Mouse (Mus musculus) ES-E14 (cell line): Measurements from ENCODE around the gene Tnfrsf13c. TPM values are rescaled to one million over a fixed set of nuclear protein-coding genes. Genes with fewer than 3 reads are reported as not detected.

ENCODE experiments used
- DNase-seq: peaks from one replicate; pipeline ENCODE4 v3.0.0-alpha.2; 2013; ENCODE audit warnings: low read depth, low spot score
- H3K27ac ChIP-seq: 2 replicates; pipeline ENCODE4 v1.5.1; 2012; ENCODE audit warnings: low read depth, mild to moderate bottlenecking, low read length, moderate library complexity, mixed read lengths; ENCODE audit not compliant: poor library complexity, insufficient read depth, severe bottlenecking
- H3K36me3 ChIP-seq: 2 replicates; pipeline ENCODE4 v1.6.1; 2012; ENCODE audit warnings: mild to moderate bottlenecking, low read length, moderate library complexity, mixed read lengths; ENCODE audit not compliant: control insufficient read depth, poor library complexity, insufficient read depth, severe bottlenecking
- H3K4me1 ChIP-seq, 2 experiments: fragments of 150-350 bp in 1 of 2; sonication (generic) in 1 of 2; 2 replicates each; pipeline ENCODE4 v1.6.1; 2012; ENCODE audit warnings: low read length in 2 of 2, mild to moderate bottlenecking in 1 of 2, mixed read lengths in 1 of 2; ENCODE audit not compliant: control insufficient read depth in 2 of 2, insufficient read depth in 2 of 2, poor library complexity in 1 of 2
- H3K4me3 ChIP-seq, 2 experiments: fragments of 150-350 bp in 1 of 2; sonication (generic) in 1 of 2; 2 replicates each; pipeline ENCODE4 v1.5.1; 2012; ENCODE audit warnings: low read length in 2 of 2, low read depth in 1 of 2, mild to moderate bottlenecking in 1 of 2, mixed read lengths in 1 of 2; ENCODE audit not compliant: insufficient read depth in 1 of 2, poor library complexity in 1 of 2, severe bottlenecking in 1 of 2
- H3K9ac ChIP-seq: 2 replicates; pipeline ENCODE4 v1.6.1; 2012; ENCODE audit warnings: low read depth, mild to moderate bottlenecking, low read length, mixed read lengths; ENCODE audit not compliant: poor library complexity, insufficient read depth, severe bottlenecking
- H3K9me3 ChIP-seq: fragments of 150-350 bp; sonication (generic); 2 replicates; pipeline ENCODE4 v1.6.1; 2012; ENCODE audit warnings: low read depth, mild to moderate bottlenecking, low read length; ENCODE audit not compliant: control insufficient read depth, insufficient read depth
- CHD2 ChIP-seq: IDR thresholded peaks from 2 replicates; pipeline ENCODE4 v1.6.1; 2014; ENCODE audit warnings: mild to moderate bottlenecking, low read depth, low read length, inconsistent platforms
- HCFC1 ChIP-seq: IDR thresholded peaks from 2 replicates; pipeline ENCODE4 v1.6.1; 2012; ENCODE audit warnings: low read length, inconsistent platforms, borderline replicate concordance; ENCODE audit not compliant: insufficient read depth
- MAFK ChIP-seq: IDR thresholded peaks from 2 replicates; pipeline ENCODE4 v1.6.1; 2014; ENCODE audit warnings: mild to moderate bottlenecking, low read depth, low read length, inconsistent platforms; ENCODE audit not compliant: insufficient read depth
- ZC3H11A ChIP-seq: IDR thresholded peaks from 2 replicates; pipeline ENCODE4 v1.6.1; 2012; ENCODE audit warnings: low read depth, mild to moderate bottlenecking, inconsistent platforms, low read length, borderline replicate concordance
- ZNF384 ChIP-seq: IDR thresholded peaks from 2 replicates; pipeline ENCODE4 v1.6.1; 2012; ENCODE audit warnings: low read depth, low read length, inconsistent platforms
- in situ Hi-C, 2 experiments: fragments of 600-800 bp; cut with MboI; formaldehyde crosslinking; loops; one replicate each; pipeline ENCODE4 v1.15.1; 2025; ENCODE audit warnings: low sequenced_read_pairs in 2 of 2, inconsistent platforms in 1 of 2; ENCODE audit not compliant: unreplicated experiment in 2 of 2
- total RNA-seq: library from RNA; depleted of rRNA; stranded (reverse); fragments of 300-350 nt; gene quantifications from 2 replicates; pipeline ENCODE4 v1.2.3, GENCODE M21; 2012

Gene Tnfrsf13c
- total RNA-seq, 1 experiment: 2.3 TPM

GRCm38 (mm10) chr15:82213222-82213621 lies 10.9 kb downstream of the Tnfrsf13c start:
- H3K9me3 ChIP-seq: no peaks in the 10 kb centered on the region
- H3K27ac ChIP-seq: no peak overlapping the region
- no peak for DNase-seq
- H3K9ac ChIP-seq: no peak overlapping the region
- TF ChIP-seq ZNF384: no peak
- no peak for TF ChIP-seq CHD2
- no peak for TF ChIP-seq MAFK
- TF ChIP-seq HCFC1: no peak
- H3K36me3 ChIP-seq: no peaks in the 10 kb centered on the region
- peaks cover 6 to 23% of the 10 kb centered on the region in 2 experiments; a peak in 3 of 4 replicates for H3K4me1 ChIP-seq
- in situ Hi-C loops: no loop called here
- peak overlapping the region; percentile 35 to 79; a peak in 1 of 4 replicates for H3K4me3 ChIP-seq

DNA sequence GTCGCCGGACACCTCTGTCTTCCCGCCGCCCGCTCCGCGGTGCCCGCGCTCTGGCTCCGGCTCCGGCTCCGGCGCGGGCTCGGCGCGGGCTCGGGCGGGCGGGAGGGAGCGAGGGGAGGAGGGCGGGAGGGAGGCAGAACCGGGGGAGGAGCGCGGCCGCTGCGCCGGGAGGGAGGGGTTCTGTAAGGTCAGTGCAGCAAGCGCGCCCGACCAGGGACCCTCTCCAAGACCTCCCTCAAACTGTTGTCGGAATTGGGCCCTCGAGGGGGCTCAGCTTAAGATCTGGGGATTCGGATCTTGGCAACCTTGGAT lies 11.5 kb downstream of the Tnfrsf13c start, which contains the start of gene Shisa8:
TSS of gene Shisa8 (minus strand) at position 64 of the 312 bp plus-strand sequence.
- Histone ChIP-seq H3K27ac (no peak within 1 kb of the TSS), H3K36me3 (no peaks in the 10 kb centered on the region), H3K9me3 (no peaks in the 10 kb centered on the region), H3K4me3 (peak within 1 kb of the TSS; percentile 79 to 81), H3K9ac (peak within 1 kb of the TSS; percentile 80), H3K4me1 (peaks cover 6 to 27% of the 10 kb centered on the region in 2 experiments; a peak in 3 of 4 replicates)
- no peak for TF ChIP-seq ZNF384
- no peak for TF ChIP-seq ZC3H11A
- no peak for TF ChIP-seq HCFC1
- TF ChIP-seq CHD2: no peak
- no peak for TF ChIP-seq MAFK
- DNase-seq: no peak
- in situ Hi-C loops: no loop called here

DNA sequence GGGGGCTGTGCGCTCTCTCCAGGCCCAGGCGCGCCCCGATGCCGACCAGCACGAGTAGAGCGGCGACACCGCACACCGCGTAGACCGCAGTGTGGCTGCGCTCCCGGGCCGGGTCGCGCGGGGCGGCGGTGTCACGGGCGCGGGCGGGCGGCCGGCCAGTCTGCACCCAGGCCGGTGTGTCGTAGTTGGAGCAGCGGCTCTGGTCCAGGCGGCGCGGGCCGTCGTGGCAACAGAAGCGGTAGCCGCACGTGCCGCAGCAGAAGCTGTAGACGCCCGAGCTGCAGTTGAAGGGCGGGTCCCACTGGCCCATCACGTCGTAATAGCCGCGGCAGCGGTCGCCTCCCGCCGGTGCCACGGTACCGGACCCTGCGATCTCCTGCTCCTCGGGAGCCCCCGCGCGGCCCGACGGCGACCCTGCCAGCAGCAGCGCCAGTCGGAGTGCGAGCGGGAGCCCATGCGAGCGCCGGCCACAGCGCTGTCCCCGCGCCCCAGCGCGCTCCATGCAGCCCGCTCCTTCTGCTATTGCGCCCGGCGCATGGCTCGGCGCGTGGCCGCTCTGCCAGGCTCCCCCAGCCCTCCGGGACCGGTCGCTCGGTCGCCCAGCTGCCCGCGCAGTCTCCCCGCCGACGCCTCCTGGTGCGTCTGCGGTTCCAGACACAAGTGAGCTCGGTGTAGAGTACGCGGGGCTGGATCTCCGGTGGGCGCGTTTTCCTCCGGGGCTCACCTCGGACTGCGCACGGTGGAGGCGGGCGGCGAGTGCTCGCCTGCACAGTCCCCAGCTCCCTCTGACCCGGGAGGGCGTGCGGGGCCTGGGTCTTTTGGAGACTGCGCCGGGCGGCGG lies 12.0 kb downstream of the Tnfrsf13c start:
- peak overlapping the region; percentile 80 for H3K9ac ChIP-seq
- TF ChIP-seq ZC3H11A: no peak
- peak overlapping the region; percentile 79 to 81 for H3K4me3 ChIP-seq
- H3K4me1 ChIP-seq: peaks cover 6 to 29% of the 10 kb centered on the region in 2 experiments; a peak in 3 of 4 replicates
- DNase-seq: no peak
- no peaks in the 10 kb centered on the region for H3K9me3 ChIP-seq
- no peak overlapping the region for H3K27ac ChIP-seq
- H3K36me3 ChIP-seq: no peaks in the 10 kb centered on the region
- in situ Hi-C loops: no loop called here

DNA sequence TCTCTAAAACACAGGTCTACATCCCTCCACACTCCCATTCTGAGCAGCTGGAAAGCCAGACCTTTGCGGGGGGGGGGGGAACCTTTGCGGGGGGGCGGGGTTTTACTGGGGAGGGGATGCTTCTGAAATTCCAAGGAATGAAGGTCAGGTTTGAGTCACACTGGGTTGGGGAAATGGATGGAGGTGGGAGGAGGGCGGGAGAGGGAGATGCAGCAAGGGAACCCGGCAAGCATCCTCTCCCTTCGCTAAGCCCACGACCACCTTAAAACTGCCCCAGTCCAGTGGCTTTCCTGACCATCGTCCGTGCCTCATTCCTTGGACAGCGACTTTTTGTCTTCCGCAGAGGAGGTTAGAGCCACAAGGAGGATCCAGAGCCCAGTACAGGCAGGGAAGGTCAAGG lies 12.9 kb downstream of the Tnfrsf13c start:
- H3K36me3 ChIP-seq: no peaks in the 10 kb centered on the region
- no peak for TF ChIP-seq ZC3H11A
- no peak for TF ChIP-seq HCFC1
- no peak for TF ChIP-seq MAFK
- TF ChIP-seq CHD2: no peak
- no peak overlapping the region for H3K27ac ChIP-seq
- H3K4me3 ChIP-seq: peak overlapping the region; percentile 79 to 81
- no peaks in the 10 kb centered on the region for H3K9me3 ChIP-seq
- in situ Hi-C loops: no loop called here
- no peak for DNase-seq
- H3K4me1 ChIP-seq: peaks cover 2 to 26% of the 10 kb centered on the region in 2 experiments; a peak in 2 of 4 replicates
- H3K9ac ChIP-seq: no peak overlapping the region

GRCm38 (mm10) chr15:82210801-82211200 lies 13.4 kb downstream of the Tnfrsf13c start:
- H3K9me3 ChIP-seq: no peaks in the 10 kb centered on the region
- DNase-seq: no peak
- H3K36me3 ChIP-seq: peaks cover 4% of the 10 kb centered on the region; the same call in 1 of the 2 replicates
- H3K4me3 ChIP-seq: no peak overlapping the region
- in situ Hi-C loops: no loop called here
- H3K4me1 ChIP-seq: peaks cover 2 to 26% of the 10 kb centered on the region in 2 experiments; a peak in 2 of 4 replicates
- H3K27ac ChIP-seq: no peak overlapping the region
- TF ChIP-seq MAFK (no peak), ZNF384 (no peak), HCFC1 (no peak), CHD2 (no peak), ZC3H11A (no peak)
- no peak overlapping the region for H3K9ac ChIP-seq
